Comparison of ENCODE assay signal across 23 mouse cellular contexts in the genomic region with DNA sequence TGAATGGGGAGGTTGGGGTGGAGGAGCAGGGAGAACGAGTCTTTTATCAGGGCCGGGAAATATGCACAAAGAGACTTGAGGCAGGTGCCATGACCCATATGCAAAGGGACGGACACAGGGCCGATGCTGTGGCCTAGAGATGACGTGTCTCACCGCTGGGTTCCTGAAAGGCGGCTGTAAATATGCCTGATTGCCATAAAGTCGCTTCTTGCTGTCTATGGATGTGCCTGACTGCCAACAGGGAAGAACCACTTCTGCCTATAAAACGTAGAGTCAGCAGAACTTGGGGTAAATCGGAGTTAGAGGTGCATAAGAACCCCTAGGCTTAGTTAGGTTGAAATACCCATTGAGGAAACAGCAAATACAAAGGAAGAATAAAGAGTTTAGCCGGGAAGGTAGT. TPM values are rescaled to one million over a fixed set of nuclear protein-coding genes. Genes with fewer than 3 reads are reported as not detected.
DNase-seq lines count a peak whose midpoint lies in the region.
"Had no signal": no experiment of that assay in that cellular context is flagged by ENCODE, and none has a peak within 500 bp of the region (broad histone marks: within the 10 kb centered on the region; RNA-seq: fewer than 3 reads in every experiment).

No protein-coding gene starts in this region.

- H3K4me1 ChIP-seq in brown adipose tissue, adult 24 weeks (ENCODE audit: control insufficient read depth, insufficient read depth, insufficient read length, low read length), result peaks cover 5% of the 10 kb centered on the region
- H3K4me1 ChIP-seq: embryonic facial prominence, embryonic 12.5 days; heart, embryonic 12.5 days; hindbrain, embryonic 15.5 days; limb, embryonic 13.5 days; neural tube, embryonic 15.5 days; stomach, embryonic 15.5 days had no signal

- H3K27ac ChIP-seq in brown adipose tissue, adult 24 weeks (replicated peaks; ENCODE audit: low read depth, low read length), result peak overlapping the region; percentile 62; the same call in 1 of the 2 replicates
- H3K27ac ChIP-seq: embryonic facial prominence, embryonic 12.5 days; hindbrain, embryonic 15.5 days; kidney, postnatal 0 days; limb, embryonic 13.5 days; neural tube, embryonic 15.5 days had no signal

- DNase-seq in heart, adult 11 months, result peak; percentile 96
- no peak for DNase-seq in heart, adult 8-10 months (ENCODE audit: low spot score)
- DNase-seq in layer of hippocampus, adult 9-11 months, result peak; percentile 46
- no peak for DNase-seq in layer of hippocampus, adult 9-10 months (ENCODE audit: low spot score)
- peak; percentile 5 for DNase-seq in 3134 (ENCODE audit: extremely low read depth, insufficient read length, low spot score)
- no peak for DNase-seq in kidney, postnatal 25 days
- DNase-seq in spleen, postnatal 14 days (ENCODE audit: low spot score in 2 of 2), result no peak
- DNase-seq: adrenal gland, adult 8-10 months; cerebellum, adult 11 months; cerebellum, postnatal 10 days; gastrocnemius, postnatal 14 days; midbrain, embryonic 14.5 days; right cerebral cortex, postnatal 25 days had no signal

- no peak overlapping the region for H3K4me3 ChIP-seq in brown adipose tissue, adult 24 weeks (ENCODE audit: insufficient read depth, low read depth, low read length)
- H3K4me3 ChIP-seq: embryonic facial prominence, embryonic 12.5 days; erythroblast, embryonic 14.5 days; heart, embryonic 12.5 days; hindbrain, embryonic 15.5 days; limb, embryonic 13.5 days; megakaryocyte, embryonic 14.5 days; neural tube, embryonic 15.5 days; stomach, embryonic 15.5 days had no signal

RNA-seq across cellular contexts. Expression of gene Ccr5, which starts 4.2 kb away (rescaled TPM):
- total RNA-seq in heart, adult 8-10 months (2022), result 1 to 10 TPM in 3 of 4 experiments, under 1 TPM in 1; 0.37 to 2.2 (median 2.0) TPM
- polyA plus RNA-seq in brown adipose tissue, adult 24 weeks (2012; ENCODE audit: insufficient read depth, insufficient read length, missing spikeins), result 0.13 and 1.1 TPM in 2 replicates
- polyA plus RNA-seq: erythroblast, embryonic 14.5 days had no signal

RNA-seq across cellular contexts. Expression of gene Ccr2, which starts 23.8 kb away (rescaled TPM):
- total RNA-seq in heart, adult 8-10 months (2022), result under 1 TPM; 0.44 to 0.98 (median 0.82) TPM
- polyA plus RNA-seq in brown adipose tissue, adult 24 weeks (2012; ENCODE audit: insufficient read depth, insufficient read length, missing spikeins), result 3.8 and 5.0 TPM in 2 replicates
- polyA plus RNA-seq: erythroblast, embryonic 14.5 days had no signal

Comparison
In these comparisons a context has a peak if more than half of its experiments do, and no peak if none do; other contexts are left out.
1. DNase-seq: peak in heart, adult 11 months (single experiment), layer of hippocampus, adult 9-11 months (single experiment) and 3134 (single experiment); none in heart, adult 8-10 months (single experiment), layer of hippocampus, adult 9-10 months (single experiment), kidney, postnatal 25 days (0 of 2) and spleen, postnatal 14 days (0 of 2).